Mouse (Mus musculus) kidney, postnatal 10 days (tissue): ENCODE results near the gene Eaf2.
"Not testable (repeated sequence)": the region's sequence is repeated elsewhere in the genome, so short reads cannot be mapped to it uniquely, and the experiment has no call there.

Experiments used
- DNase-seq: peaks from one replicate; pipeline ENCODE4 v3.0.0; 2021; ENCODE audit warnings: mixed read lengths

Gene Eaf2

GRCm38 (mm10) chr16:36874583-36875275 lies at the start of gene Eaf2, which contains the start of gene Golgb1:
TSS of gene Eaf2 (minus strand) at chr16:36875003.
TSS of gene Golgb1 (plus strand) at chr16:36875140.
- DNase-seq, result peak; percentile 98

GRCm38 (mm10) chr16:36924312-36924711 lies 49.5 kb upstream of the Eaf2 start:
- DNase-seq, result no peak

- no peak for DNase-seq
Measured at GRCm38 (mm10) chr16:36921980-36922379, 47.2 kb upstream of the Eaf2 start.

GRCm38 (mm10) chr16:36921067-36921613 lies 46.3 kb upstream of the Eaf2 start:
- no peak for DNase-seq

- no peak for DNase-seq
Measured at GRCm38 (mm10) chr16:36920410-36920809, 45.6 kb upstream of the Eaf2 start.

- DNase-seq, result no peak
Measured at GRCm38 (mm10) chr16:36918505-36918904, 43.7 kb upstream of the Eaf2 start.

GRCm38 (mm10) chr16:36914195-36914594 lies 39.4 kb upstream of the Eaf2 start:
- DNase-seq, result peak; percentile 69

- DNase-seq, result peak; percentile 19
Measured at GRCm38 (mm10) chr16:36912311-36912710, 37.5 kb upstream of the Eaf2 start.

- no peak for DNase-seq
Measured at GRCm38 (mm10) chr16:36911909-36912308, 37.1 kb upstream of the Eaf2 start.

GRCm38 (mm10) chr16:36903156-36903555 lies 28.4 kb upstream of the Eaf2 start:
- DNase-seq, result no peak

GRCm38 (mm10) chr16:36896712-36897111 lies 21.9 kb upstream of the Eaf2 start:
- DNase-seq, result no peak

GRCm38 (mm10) chr16:36893317-36893716 lies 18.5 kb upstream of the Eaf2 start:
- no peak for DNase-seq

GRCm38 (mm10) chr16:36891415-36891814 lies 16.6 kb upstream of the Eaf2 start:
- no peak for DNase-seq

- DNase-seq, result no peak
Measured at GRCm38 (mm10) chr16:36890559-36890958, 15.8 kb upstream of the Eaf2 start.

GRCm38 (mm10) chr16:36887546-36887945 lies 12.7 kb upstream of the Eaf2 start:
- no peak for DNase-seq

GRCm38 (mm10) chr16:36885912-36886311 lies 11.1 kb upstream of the Eaf2 start:
- DNase-seq, result no peak

GRCm38 (mm10) chr16:36884881-36885280 lies 10.1 kb upstream of the Eaf2 start:
- DNase-seq, result peak; percentile 48

- DNase-seq, result no peak
Measured at GRCm38 (mm10) chr16:36882737-36883343, 8.0 kb upstream of the Eaf2 start.

GRCm38 (mm10) chr16:36877316-36877715 lies 2.5 kb upstream of the Eaf2 start:
- DNase-seq, result no peak

GRCm38 (mm10) chr16:36875276-36875851 lies 561 bp upstream of the Eaf2 start:
- no peak for DNase-seq

GRCm38 (mm10) chr16:36869442-36869841 lies 5.4 kb downstream of the Eaf2 start:
- DNase-seq, result no peak

- DNase-seq, result no peak
Measured at GRCm38 (mm10) chr16:36863585-36863984, 11.2 kb downstream of the Eaf2 start.

GRCm38 (mm10) chr16:36851202-36851601 lies 23.6 kb downstream of the Eaf2 start:
- DNase-seq, result no peak

GRCm38 (mm10) chr16:36846894-36847293 lies 27.9 kb downstream of the Eaf2 start:
- DNase-seq, result not testable (repeated sequence)
